24 mouse cellular contexts compared by ENCODE assay signal in genomic region chr14:80479918-80480317, GRCm38 (mm10).
DNase-seq lines count a peak whose midpoint lies in the region; ATAC-seq and TF ChIP-seq lines count a peak whose summit lies in the region.
"Had no signal": no experiment of that assay in that cellular context is flagged by ENCODE, and none has a peak within 500 bp of the region (broad histone marks: within the 10 kb centered on the region; RNA-seq: fewer than 3 reads in every experiment).

No protein-coding gene starts in this region.

- H3K27ac ChIP-seq in liver, adult 2 months (replicated peaks; ENCODE audit: insufficient read depth, low read depth, low read length): no peak overlapping the region
- H3K27ac ChIP-seq in liver, embryonic 12.5 days: no peak overlapping the region
- H3K27ac ChIP-seq in lung, embryonic 16.5 days (ENCODE audit: low read length): no peak overlapping the region
- H3K27ac ChIP-seq in brown adipose tissue, adult 24 weeks (replicated peaks; ENCODE audit: low read depth, low read length): 0 out of 2 replicates have a peak overlapping the region, but pooled peaks have one; percentile 19
- H3K27ac ChIP-seq: embryonic facial prominence, embryonic 10.5 days; embryonic facial prominence, embryonic 12.5 days; forebrain, embryonic 13.5 days; forebrain, embryonic 15.5 days had no signal

- no peak overlapping the region for H3K9ac ChIP-seq in liver, adult 2 months (ENCODE audit: low read depth, low read length)
- no peak overlapping the region for H3K9ac ChIP-seq in liver, embryonic 12.5 days
- no peak overlapping the region for H3K9ac ChIP-seq in lung, embryonic 16.5 days (ENCODE audit: low read length)
- H3K9ac ChIP-seq: embryonic facial prominence, embryonic 12.5 days; forebrain, embryonic 13.5 days; forebrain, embryonic 15.5 days; forebrain, postnatal 0 days had no signal

- H3K4me3 ChIP-seq in liver, adult 2 months (ENCODE audit: insufficient read depth, low read depth, low read length): no peak overlapping the region
- H3K4me3 ChIP-seq in liver, embryonic 12.5 days: no peak overlapping the region
- no peak overlapping the region for H3K4me3 ChIP-seq in lung, embryonic 16.5 days (ENCODE audit: low read length)
- no peak overlapping the region for H3K4me3 ChIP-seq in brown adipose tissue, adult 24 weeks (ENCODE audit: insufficient read depth, low read depth, low read length)
- H3K4me3 ChIP-seq: embryonic facial prominence, embryonic 10.5 days; embryonic facial prominence, embryonic 12.5 days; forebrain, embryonic 13.5 days; forebrain, embryonic 15.5 days had no signal

- no peaks in the 10 kb centered on the region for H3K9me3 ChIP-seq in liver, embryonic 12.5 days (replicated peaks)
- H3K9me3 ChIP-seq in lung, embryonic 16.5 days (ENCODE audit: control insufficient read depth, low read length): no peaks in the 10 kb centered on the region
- H3K9me3 ChIP-seq: embryonic facial prominence, embryonic 10.5 days; embryonic facial prominence, embryonic 12.5 days; forebrain, embryonic 13.5 days; forebrain, embryonic 15.5 days had no signal

- TF ChIP-seq CTCF in liver, adult 2 months (IDR thresholded peaks at IDR 0.05; ENCODE audit: low read depth, low read length): no peak

- TF ChIP-seq POLR2A in liver, adult 2 months (IDR thresholded peaks at IDR 0.05; ENCODE audit: extremely low read depth, insufficient read depth, low read length): no peak

- ATAC-seq in liver, embryonic 12.5 days: no peak
- peak; percentile 76 for ATAC-seq in lung, embryonic 16.5 days (ENCODE audit: low read depth)
- ATAC-seq: activated CD4-positive, CD25-positive, alpha-beta regulatory T cell, adult 4 months; CD4-positive, CD25-positive, alpha-beta regulatory T cell, adult 4 months; forebrain, embryonic 13.5 days; forebrain, embryonic 15.5 days; forebrain, postnatal 0 days; Patski had no signal

- no peaks in the 10 kb centered on the region for H3K79me2 ChIP-seq in liver, adult 2 months (ENCODE audit: control insufficient read depth, insufficient read depth, low read length)

- no peaks in the 10 kb centered on the region for H3K27me3 ChIP-seq in liver, adult 2 months (ENCODE audit: control insufficient read depth, insufficient read depth, low read length)
- no peaks in the 10 kb centered on the region for H3K27me3 ChIP-seq in liver, embryonic 12.5 days (replicated peaks)
- no peaks in the 10 kb centered on the region for H3K27me3 ChIP-seq in lung, embryonic 16.5 days (ENCODE audit: control insufficient read depth, insufficient read depth, low read depth, low read length)
- H3K27me3 ChIP-seq: CH12.LX; embryonic facial prominence, embryonic 12.5 days; forebrain, embryonic 13.5 days; forebrain, embryonic 15.5 days; Patski had no signal

- no peak overlapping the region for H3K4me2 ChIP-seq in liver, embryonic 12.5 days
- no peak overlapping the region for H3K4me2 ChIP-seq in lung, embryonic 16.5 days (ENCODE audit: low read depth, low read length)
- H3K4me2 ChIP-seq: embryonic facial prominence, embryonic 12.5 days; forebrain, embryonic 13.5 days; forebrain, embryonic 15.5 days had no signal

- H3K4me1 ChIP-seq in liver, adult 2 months (ENCODE audit: control insufficient read depth, insufficient read depth, low read length): no peaks in the 10 kb centered on the region; the same call in 1 of the 2 replicates
- H3K4me1 ChIP-seq in liver, embryonic 12.5 days: no peaks in the 10 kb centered on the region
- no peaks in the 10 kb centered on the region for H3K4me1 ChIP-seq in lung, embryonic 16.5 days (replicated peaks; ENCODE audit: control insufficient read depth, insufficient read depth, low read length)
- no peaks in the 10 kb centered on the region for H3K4me1 ChIP-seq in brown adipose tissue, adult 24 weeks (ENCODE audit: control insufficient read depth, insufficient read depth, insufficient read length, low read length)
- H3K4me1 ChIP-seq: embryonic facial prominence, embryonic 10.5 days; embryonic facial prominence, embryonic 12.5 days had no signal

- no peaks in the 10 kb centered on the region for H3K36me3 ChIP-seq in liver, adult 2 months (ENCODE audit: control insufficient read depth, insufficient read depth, low read length)
- no peaks in the 10 kb centered on the region for H3K36me3 ChIP-seq in liver, embryonic 12.5 days
- no peaks in the 10 kb centered on the region for H3K36me3 ChIP-seq in lung, embryonic 16.5 days (ENCODE audit: control insufficient read depth, insufficient read depth, low read length)
- H3K36me3 ChIP-seq: embryonic facial prominence, embryonic 10.5 days; embryonic facial prominence, embryonic 12.5 days; forebrain, embryonic 15.5 days; G1E had no signal

- DNase-seq in liver, adult 2 months (ENCODE audit: extremely low read depth, low read depth, low spot score): peak; percentile 76
- no peak for DNase-seq in lung, postnatal 4 days
- DNase-seq: adrenal gland, adult 8-10 months; adrenal gland, postnatal 14 days; adrenal gland, postnatal 36 days; B cell, adult 2 months; cerebellum, adult 11-12 months; cerebellum, adult 2 months; cerebellum, adult 9-10 months; cerebellum, postnatal 10 days; cerebellum, postnatal 25 days; forebrain, postnatal 0 days had no signal
